Mouse (Mus musculus) gastrocnemius, postnatal 36 days (tissue): ENCODE measurements at regions not wholly inside any gene's neighbourhood (a gene's known extent, or its start where the extent isn't known, plus 50 kb on each side); places are given as distances from the start of the nearest gene placed in this dataset.
"Not testable (repeated sequence)": the region's sequence is repeated elsewhere in the genome, so short reads cannot be mapped to it uniquely, and the experiment has no call there.

Experiments used
- DNase-seq, 2 experiments: peaks; one replicate each; pipeline ENCODE4 v3.0.0; 2022
- intact Hi-C: fragments of 180-260 bp; cut with DNase I; formaldehyde crosslinking; loops from one replicate; pipeline ENCODE4 v1.15.1; 2025

GRCm38 (mm10) chr16:76459521-76459920 lies 85.9 kb upstream of the Nrip1 start:
- intact Hi-C loops: no loop called here
- DNase-seq: no peak

- DNase-seq, intact Hi-C loops: not testable (repeated sequence)
Measured at GRCm38 (mm10) chr16:76456300-76456599, 82.6 kb upstream of the Nrip1 start.

- intact Hi-C loops: no loop called here
- no peak for DNase-seq
Measured at GRCm38 (mm10) chr16:76455499-76456299, 82.1 kb upstream of the Nrip1 start.

GRCm38 (mm10) chr16:76454741-76455465 lies 81.3 kb upstream of the Nrip1 start:
- DNase-seq: no peak
- intact Hi-C loops: no loop called here

- intact Hi-C loops: no loop called here
Measured at GRCm38 (mm10) chr16:76453457-76454200, 80.0 kb upstream of the Nrip1 start.

GRCm38 (mm10) chr16:76448773-76449172 lies 75.1 kb upstream of the Nrip1 start:
- intact Hi-C loops: no loop called here
- no peak for DNase-seq

More at GRCm38 (mm10) chr16:76453457-76454200, 80.0 kb upstream of the Nrip1 start:
- DNase-seq: peak in 1 of 2 experiments; percentile 17

- intact Hi-C loops: no loop called here
Measured at GRCm38 (mm10) chr16:76447033-76447432, 73.4 kb upstream of the Nrip1 start.

GRCm38 (mm10) chr16:76444668-76445067 lies 71.0 kb upstream of the Nrip1 start:
- DNase-seq: no peak
- intact Hi-C loops: no loop called here

More at GRCm38 (mm10) chr16:76447033-76447432, 73.4 kb upstream of the Nrip1 start:
- no peak for DNase-seq

- no peak for DNase-seq
- intact Hi-C loops: no loop called here
Measured at GRCm38 (mm10) chr16:76442635-76443034, 69.0 kb upstream of the Nrip1 start.

- intact Hi-C loops: no loop called here
Measured at GRCm38 (mm10) chr16:76441803-76442448, 68.3 kb upstream of the Nrip1 start.

GRCm38 (mm10) chr16:76438093-76438883 lies 64.7 kb upstream of the Nrip1 start:
- intact Hi-C loops: loop anchor here (10.0 kb wide), 2 partner anchors 113 to 207 kb away; no protein-coding TSS in a partner anchor

More at GRCm38 (mm10) chr16:76441803-76442448, 68.3 kb upstream of the Nrip1 start:
- no peak for DNase-seq

GRCm38 (mm10) chr16:76436290-76436689 lies 62.7 kb upstream of the Nrip1 start:
- intact Hi-C loops: loop anchor here (10.0 kb wide), 2 partner anchors 111 to 209 kb away; no protein-coding TSS in a partner anchor
- DNase-seq: no peak

More at GRCm38 (mm10) chr16:76438093-76438883, 64.7 kb upstream of the Nrip1 start:
- peak in 1 of 2 experiments; percentile 48 for DNase-seq

GRCm38 (mm10) chr16:76433076-76433825 lies 59.6 kb upstream of the Nrip1 start:
- DNase-seq: peak; percentile 42 to 59
- intact Hi-C loops: loop anchor here (2.0 to 10.0 kb wide), 3 partner anchors 60 to 212 kb away; partner anchors contain the start of gene Nrip1

- DNase-seq: peak; percentile 70 to 84
- intact Hi-C loops: loop anchor here (1.0 to 10.0 kb wide), 4 partner anchors 25 to 212 kb away; partner anchors contain the start of gene Nrip1
Measured at GRCm38 (mm10) chr16:76432304-76432703, 58.7 kb upstream of the Nrip1 start.

- DNase-seq: no peak
- intact Hi-C loops: no loop called here
Measured at GRCm38 (mm10) chr16:76429156-76429555, 55.5 kb upstream of the Nrip1 start.

GRCm38 (mm10) chr16:76423964-76424363 lies 50.3 kb upstream of the Nrip1 start:
- DNase-seq: no peak
- intact Hi-C loops: no loop called here
